Mouse (Mus musculus) limb, embryonic 12.5 days (tissue): Measurements from ENCODE around the gene Rae1. TPM values are rescaled to one million over a fixed set of nuclear protein-coding genes. Genes with fewer than 3 reads are reported as not detected.

Experiments used
- ATAC-seq: fragments of 200-750 bp; cut with Nextera tagmentation; 2 replicates; pipeline ENCODE4 v1.8.0; 2017; ENCODE audit warnings: low read depth, moderate TSS enrichment; ENCODE audit not compliant: insufficient number of reproducible peaks, insufficient read depth, low FRiP score, low TSS enrichment
- H3K27ac ChIP-seq: fragments of 300-500 bp; sonication (generic); 2 replicates; pipeline ENCODE4 v1.5.1; 2016; ENCODE audit warnings: mild to moderate bottlenecking, moderate library complexity
- H3K27me3 ChIP-seq: fragments of 300-500 bp; sonication (generic); 2 replicates; pipeline ENCODE4 v1.6.1; 2016; ENCODE audit warnings: mild to moderate bottlenecking, moderate library complexity
- H3K36me3 ChIP-seq: fragments of 300-500 bp; sonication (generic); 2 replicates; pipeline ENCODE4 v1.6.1; 2016; ENCODE audit warnings: mild to moderate bottlenecking, moderate library complexity
- H3K4me1 ChIP-seq: fragments of 300-500 bp; sonication (generic); replicated peaks from 2 replicates; pipeline ENCODE4 v1.6.1; 2016
- H3K4me2 ChIP-seq: fragments of 300-500 bp; sonication (generic); 2 replicates; pipeline ENCODE4 v1.6.1; 2016; ENCODE audit warnings: mild to moderate bottlenecking, moderate library complexity
- H3K4me3 ChIP-seq: fragments of 300-500 bp; sonication (generic); replicated peaks from 2 replicates; pipeline ENCODE4 v1.5.1; 2016; ENCODE audit warnings: mild to moderate bottlenecking
- H3K9ac ChIP-seq: fragments of 300-500 bp; sonication (generic); replicated peaks from 2 replicates; pipeline ENCODE4 v1.6.1; 2016; ENCODE audit warnings: mild to moderate bottlenecking, moderate library complexity
- H3K9me3 ChIP-seq: fragments of 300-500 bp; sonication (generic); 2 replicates; pipeline ENCODE4 v1.6.1; 2016; ENCODE audit warnings: mild to moderate bottlenecking, moderate library complexity
- WGBS: fragments of 180-500 bp; shearing (Covaris S2); methylation state at CpG from one replicate; pipeline ENCODE4 v1.1.7; 2016; 5-methylcytosine and 5-hydroxymethylcytosine counted together
- polyA plus RNA-seq: library from polyadenylated mRNA; unstranded; fragments of >200 nt; fragmentation: Nextera tagmentation; extraction: Ambion mirVana; gene quantifications from 2 replicates; pipeline ENCODE4 v1.2.1, GENCODE M21; 2016

The Rae1 gene
- polyA plus RNA-seq, 1 experiment from 2014 or later: 157 TPM

- Histone ChIP-seq H3K4me1 (no peaks in the 10 kb centered on the region; the same call in 1 of the 2 replicates), H3K27me3 (no peaks in the 10 kb centered on the region), H3K9me3 (no peaks in the 10 kb centered on the region), H3K27ac (peak overlapping the region; percentile 12; the same call in 1 of the 2 replicates), H3K36me3 (peaks cover 32% of the 10 kb centered on the region), H3K9ac (no peak overlapping the region), H3K4me2 (no peak overlapping the region), H3K4me3 (no peak overlapping the region)
- WGBS: 78% methylated on average over 7 of the region's 7 CpGs
- no peak; the same call in 1 of the 2 replicates for ATAC-seq
Observed at GRCm38 (mm10) chr2:173037827-173038607, 38.1 kb downstream of the Rae1 start.

GRCm38 (mm10) chr2:173039041-173039440 lies 39.1 kb downstream of the Rae1 start:
- peaks cover 21% of the 10 kb centered on the region for H3K36me3 ChIP-seq
- no peak for ATAC-seq
- no peaks in the 10 kb centered on the region; the same call in 1 of the 2 replicates for H3K4me1 ChIP-seq
- H3K27ac ChIP-seq: no peak overlapping the region
- no peak overlapping the region for H3K9ac ChIP-seq
- H3K4me2 ChIP-seq: no peak overlapping the region
- WGBS: 89% methylated on average over 4 of the region's 4 CpGs
- H3K4me3 ChIP-seq: no peak overlapping the region
- no peaks in the 10 kb centered on the region for H3K27me3 ChIP-seq
- no peaks in the 10 kb centered on the region for H3K9me3 ChIP-seq

- H3K9me3 ChIP-seq: no peaks in the 10 kb centered on the region
- 83% methylated on average over 3 of the region's 3 CpGs for WGBS
- no peak overlapping the region for H3K4me3 ChIP-seq
- ATAC-seq: no peak
- H3K27ac ChIP-seq: no peak overlapping the region
- H3K27me3 ChIP-seq: no peaks in the 10 kb centered on the region
- peaks cover 4% of the 10 kb centered on the region; the same call in 1 of the 2 replicates for H3K36me3 ChIP-seq
- no peak overlapping the region for H3K4me2 ChIP-seq
- no peaks in the 10 kb centered on the region; the same call in 1 of the 2 replicates for H3K4me1 ChIP-seq
- H3K9ac ChIP-seq: no peak overlapping the region
Observed at GRCm38 (mm10) chr2:173040803-173041202, 40.9 kb downstream of the Rae1 start.

GRCm38 (mm10) chr2:173041242-173041641 lies 41.3 kb downstream of the Rae1 start:
- Histone ChIP-seq H3K9ac (no peak overlapping the region), H3K4me2 (no peak overlapping the region), H3K4me1 (no peaks in the 10 kb centered on the region; the same call in 1 of the 2 replicates), H3K36me3 (no peaks in the 10 kb centered on the region; the same call in 1 of the 2 replicates), H3K27me3 (no peaks in the 10 kb centered on the region), H3K4me3 (no peak overlapping the region), H3K27ac (no peak overlapping the region), H3K9me3 (no peaks in the 10 kb centered on the region)
- whole genome bisulfite sequencing: 65% methylated on average over 5 of the region's 5 CpGs
- no peak for ATAC-seq

- no peak overlapping the region for H3K4me3 ChIP-seq
- no peaks in the 10 kb centered on the region for H3K9me3 ChIP-seq
- no peaks in the 10 kb centered on the region; the same call in 1 of the 2 replicates for H3K4me1 ChIP-seq
- no peak overlapping the region for H3K4me2 ChIP-seq
- no peaks in the 10 kb centered on the region for H3K36me3 ChIP-seq
- no peak overlapping the region for H3K27ac ChIP-seq
- H3K27me3 ChIP-seq: no peaks in the 10 kb centered on the region
- no peak for ATAC-seq
- WGBS: 71% methylated on average over 1 of the region's 1 CpGs
- H3K9ac ChIP-seq: no peak overlapping the region
Observed at GRCm38 (mm10) chr2:173041893-173042292, 42.0 kb downstream of the Rae1 start.

GRCm38 (mm10) chr2:173042504-173043162 lies 42.7 kb downstream of the Rae1 start:
- Histone ChIP-seq H3K9ac (no peak overlapping the region), H3K4me1 (no peaks in the 10 kb centered on the region; the same call in 1 of the 2 replicates), H3K36me3 (no peaks in the 10 kb centered on the region), H3K27ac (no peak overlapping the region), H3K4me3 (no peak overlapping the region), H3K27me3 (no peaks in the 10 kb centered on the region), H3K9me3 (no peaks in the 10 kb centered on the region), H3K4me2 (no peak overlapping the region)
- 74% methylated on average over 11 of the region's 11 CpGs for WGBS
- no peak for ATAC-seq

GRCm38 (mm10) chr2:173044198-173044970 lies 44.5 kb downstream of the Rae1 start:
- ATAC-seq: no peak
- Histone ChIP-seq H3K27me3 (no peaks in the 10 kb centered on the region), H3K27ac (no peak overlapping the region), H3K4me2 (no peak overlapping the region), H3K4me1 (no peaks in the 10 kb centered on the region; the same call in 1 of the 2 replicates), H3K9ac (no peak overlapping the region), H3K36me3 (no peaks in the 10 kb centered on the region), H3K9me3 (no peaks in the 10 kb centered on the region), H3K4me3 (no peak overlapping the region)
- WGBS: 81% methylated on average over 18 of the region's 18 CpGs

GRCm38 (mm10) chr2:173046582-173047297 lies 46.8 kb downstream of the Rae1 start:
- no peak for ATAC-seq
- H3K4me1 ChIP-seq: peaks cover 11% of the 10 kb centered on the region
- H3K4me3 ChIP-seq: no peak overlapping the region
- H3K27me3 ChIP-seq: no peaks in the 10 kb centered on the region
- H3K27ac ChIP-seq: no peak overlapping the region
- WGBS: 63% methylated on average over 15 of the region's 15 CpGs
- H3K36me3 ChIP-seq: no peaks in the 10 kb centered on the region
- no peak overlapping the region for H3K9ac ChIP-seq
- no peak overlapping the region for H3K4me2 ChIP-seq
- no peaks in the 10 kb centered on the region for H3K9me3 ChIP-seq

GRCm38 (mm10) chr2:173047471-173047870 lies 47.6 kb downstream of the Rae1 start:
- no peak overlapping the region for H3K27ac ChIP-seq
- peaks cover 11% of the 10 kb centered on the region for H3K4me1 ChIP-seq

GRCm38 (mm10) chr2:173048041-173048745 lies 48.3 kb downstream of the Rae1 start:
- Histone ChIP-seq H3K4me3 (no peak overlapping the region), H3K4me2 (no peak overlapping the region), H3K9me3 (no peaks in the 10 kb centered on the region), H3K27ac (no peak overlapping the region), H3K27me3 (no peaks in the 10 kb centered on the region), H3K4me1 (peaks cover 11% of the 10 kb centered on the region), H3K9ac (no peak overlapping the region), H3K36me3 (no peaks in the 10 kb centered on the region)
- WGBS: 62% methylated on average over 17 of the region's 17 CpGs
- no peak for ATAC-seq

More at GRCm38 (mm10) chr2:173047471-173047870, 47.6 kb downstream of the Rae1 start:
- 77% methylated on average over 5 of the region's 5 CpGs for WGBS
- no peak overlapping the region for H3K4me3 ChIP-seq
- H3K36me3 ChIP-seq: no peaks in the 10 kb centered on the region
- H3K27me3 ChIP-seq: no peaks in the 10 kb centered on the region
- H3K9ac ChIP-seq: no peak overlapping the region
- ATAC-seq: no peak
- no peaks in the 10 kb centered on the region for H3K9me3 ChIP-seq
- H3K4me2 ChIP-seq: no peak overlapping the region
